Mouse (Mus musculus): ENCODE measurements around the gene Map4k2. TPM values are rescaled to one million over a fixed set of nuclear protein-coding genes. Genes with fewer than 3 reads are reported as not detected.

The Map4k2 gene
- total RNA-seq, 2 experiments from 2014 or later: 82.6 to 85.8 TPM

DNA sequence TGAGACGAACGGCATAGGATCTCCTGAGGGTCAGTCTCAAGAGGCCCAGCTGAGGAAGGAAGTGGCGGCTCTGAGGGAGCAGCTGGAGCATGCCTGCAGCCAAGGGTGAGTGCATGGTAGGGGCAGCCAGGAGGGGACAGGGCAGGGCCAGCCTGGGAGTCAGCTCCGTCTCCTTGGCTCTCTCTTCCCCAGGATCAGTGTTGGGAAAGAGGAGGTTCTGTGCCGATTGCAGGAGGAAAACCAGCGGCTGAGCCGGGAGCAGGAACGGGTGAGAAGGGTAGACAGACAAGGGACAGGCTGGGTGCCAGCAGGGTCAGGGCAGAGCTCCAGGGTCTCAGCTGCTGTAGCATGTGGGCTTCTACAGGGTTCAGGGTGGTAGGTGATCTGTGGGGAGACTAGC, 26.4 kb upstream of the Map4k2 start:
- no peak for DNase-seq (ENCODE audit: low spot score in 2 of 2)

- no peak for DNase-seq (ENCODE audit: low spot score in 2 of 2)
These were observed 25.4 kb upstream of the Map4k2 start for GRCm38 (mm10) chr19:6315573-6315972.

GRCm38 (mm10) chr19:6318145-6318544, 22.8 kb upstream of the Map4k2 start:
- DNase-seq (ENCODE audit: low spot score in 2 of 2): no peak

GRCm38 (mm10) chr19:6321358-6321757, 19.6 kb upstream of the Map4k2 start:
- DNase-seq (ENCODE audit: low spot score in 2 of 2): no peak

GRCm38 (mm10) chr19:6321786-6322621, 18.9 kb upstream of the Map4k2 start:
- DNase-seq (ENCODE audit: low spot score in 2 of 2): no peak

DNA sequence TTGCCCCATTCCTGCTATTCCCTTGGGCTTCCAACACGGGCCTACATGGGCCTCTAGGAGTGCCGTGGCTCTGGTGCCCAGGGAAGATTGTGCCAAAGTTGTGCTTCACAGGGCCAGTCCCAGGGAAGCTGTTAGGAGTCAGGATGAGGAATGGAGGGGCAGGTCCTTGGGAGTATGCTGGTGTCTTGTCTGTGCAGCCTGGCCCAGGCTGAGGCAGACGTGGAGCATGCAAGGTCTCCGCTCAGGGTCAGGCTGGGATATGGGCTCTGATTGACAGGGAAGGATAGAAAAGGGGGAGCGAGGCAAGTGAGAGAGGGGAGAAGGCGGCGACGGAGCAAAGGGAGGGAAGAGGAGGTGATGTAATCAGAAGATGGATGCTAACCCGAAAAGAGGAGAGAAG, 16.2 kb upstream of the Map4k2 start:
- no peak for DNase-seq (ENCODE audit: low spot score in 2 of 2)

DNA sequence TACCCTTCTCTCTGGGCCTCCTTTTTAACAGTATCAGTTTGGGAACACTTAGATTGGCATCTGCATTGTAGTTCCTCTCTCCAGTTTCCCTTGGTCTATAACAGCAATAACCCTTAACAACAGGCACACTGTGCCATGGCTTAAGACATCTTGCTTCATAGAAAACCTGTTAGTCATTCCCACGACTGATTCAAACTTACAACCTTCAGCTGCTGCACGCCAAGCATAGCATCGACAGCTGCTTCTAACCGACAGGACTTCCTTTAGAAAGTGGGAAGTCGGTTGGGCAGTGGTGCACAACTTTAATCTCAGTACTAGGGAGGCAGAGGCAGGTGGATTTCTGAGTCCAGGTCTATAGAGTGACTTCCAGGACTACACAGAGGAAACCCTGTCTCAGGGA, 9.8 kb upstream of the Map4k2 start:
- DNase-seq (ENCODE audit: low spot score in 2 of 2): no peak

GRCm38 (mm10) chr19:6331719-6332516, 9.0 kb upstream of the Map4k2 start:
- peak; percentile 36 to 68 for DNase-seq (ENCODE audit: low spot score in 2 of 2)

DNA sequence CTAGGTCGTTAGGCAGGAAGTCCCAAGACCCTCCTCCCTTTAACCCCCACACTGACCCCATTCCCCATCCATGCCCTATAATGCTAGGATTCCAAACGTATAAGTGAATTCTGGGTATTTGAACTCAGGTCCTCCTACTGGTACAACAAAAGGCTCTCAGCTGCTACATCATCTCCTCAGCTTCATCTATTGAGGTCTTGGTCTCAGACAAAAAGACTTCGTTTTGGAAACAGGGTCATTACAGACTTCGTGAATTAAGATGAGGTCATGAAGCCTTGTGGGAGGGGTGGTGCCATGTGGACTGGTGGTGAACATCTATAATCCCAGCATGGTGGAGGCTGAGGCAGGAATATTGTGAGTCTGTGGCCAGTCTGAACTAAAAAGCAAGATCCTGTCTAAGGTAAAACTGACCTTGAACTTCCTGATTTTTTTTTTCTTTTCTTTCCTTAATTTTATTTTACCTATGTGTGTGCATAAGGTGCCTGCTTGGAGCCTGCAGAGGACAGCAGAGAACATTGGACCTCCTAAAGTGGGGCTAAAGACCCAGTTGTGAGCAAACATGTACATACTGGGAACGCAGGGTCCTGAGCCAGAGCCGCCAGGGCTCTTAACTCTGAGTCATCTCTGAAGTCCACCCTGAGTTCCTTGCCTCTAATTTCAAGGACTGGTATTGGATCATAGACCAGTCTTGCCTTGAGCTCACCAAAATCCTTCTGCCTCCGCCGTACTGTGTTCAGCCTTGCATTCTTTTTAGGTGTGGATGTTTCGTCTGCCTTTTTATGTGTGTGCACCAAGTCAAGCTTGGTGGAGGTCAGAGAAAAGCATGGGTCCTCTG, 7.0 kb upstream of the Map4k2 start:
- no peak for DNase-seq (ENCODE audit: low spot score in 2 of 2)

DNA sequence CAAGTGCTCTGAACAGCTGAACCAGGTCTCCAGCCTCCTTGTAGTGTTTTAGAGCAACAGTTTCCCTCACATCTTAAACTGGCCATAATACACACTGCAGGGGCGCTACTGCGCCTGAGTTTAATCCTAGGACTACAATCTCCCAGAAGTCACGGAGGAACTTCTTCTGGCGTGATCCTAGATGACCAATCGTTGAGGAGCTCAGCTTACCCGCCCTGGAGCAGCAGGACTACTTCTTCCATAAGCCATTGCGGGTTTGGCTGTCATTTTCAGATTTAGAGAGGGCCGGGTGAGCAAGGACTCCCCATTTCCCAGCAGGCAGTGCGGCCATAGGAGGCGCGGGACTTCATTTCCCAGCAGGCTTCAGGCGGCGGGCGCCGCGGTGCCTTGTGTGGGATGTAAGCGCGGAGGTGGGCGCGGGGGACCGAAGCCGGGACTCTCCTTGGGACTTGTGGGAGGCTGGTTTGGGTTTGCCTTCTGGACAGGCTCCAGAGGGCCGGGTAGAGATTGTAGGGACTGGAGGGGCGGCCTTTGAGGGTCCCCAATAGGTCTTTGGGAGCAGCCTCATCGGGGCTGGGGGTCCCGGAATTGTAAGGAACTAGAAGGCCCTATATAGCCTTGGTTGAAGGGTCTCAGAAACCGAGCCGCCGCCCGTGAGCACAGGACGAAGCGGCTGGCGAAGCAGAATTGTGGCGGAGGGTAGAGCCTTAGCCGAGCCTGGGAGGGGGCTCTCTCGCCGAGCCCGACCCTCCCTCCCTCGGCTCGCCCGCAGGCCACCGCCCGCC, 6.1 kb upstream of the Map4k2 start, which contains the start of gene Men1:
Gene Men1, plus strand, starts transcription at position 307 of the 785 bp plus-strand sequence.
- DNase-seq (ENCODE audit: low spot score in 2 of 2): peak; percentile 91 to 98

- DNase-seq (ENCODE audit: low spot score in 2 of 2): no peak
These were observed 5.5 kb upstream of the Map4k2 start for GRCm38 (mm10) chr19:6335458-6335827.

- no peak for DNase-seq (ENCODE audit: low spot score in 2 of 2)
These were observed 4.0 kb upstream of the Map4k2 start for GRCm38 (mm10) chr19:6336920-6337319.

DNA sequence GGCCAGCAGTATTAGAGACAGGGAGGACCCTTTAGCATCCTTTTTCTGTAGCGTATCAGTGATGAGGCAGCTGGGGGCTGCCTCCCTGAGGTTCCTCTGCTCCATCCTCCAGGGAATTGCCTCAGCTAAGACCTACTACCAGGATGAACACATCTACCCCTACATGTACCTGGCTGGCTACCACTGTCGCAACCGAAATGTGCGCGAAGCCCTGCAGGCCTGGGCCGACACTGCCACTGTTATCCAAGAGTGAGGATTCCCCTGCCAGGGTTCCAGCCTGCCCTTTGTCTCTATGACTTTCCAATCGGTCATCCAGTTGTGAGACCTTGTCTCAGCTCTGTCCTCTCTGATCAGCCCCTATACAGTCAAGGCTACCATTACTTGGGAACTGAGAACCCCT, 2.8 kb upstream of the Map4k2 start:
- no peak for DNase-seq (ENCODE audit: low spot score in 2 of 2)

DNA sequence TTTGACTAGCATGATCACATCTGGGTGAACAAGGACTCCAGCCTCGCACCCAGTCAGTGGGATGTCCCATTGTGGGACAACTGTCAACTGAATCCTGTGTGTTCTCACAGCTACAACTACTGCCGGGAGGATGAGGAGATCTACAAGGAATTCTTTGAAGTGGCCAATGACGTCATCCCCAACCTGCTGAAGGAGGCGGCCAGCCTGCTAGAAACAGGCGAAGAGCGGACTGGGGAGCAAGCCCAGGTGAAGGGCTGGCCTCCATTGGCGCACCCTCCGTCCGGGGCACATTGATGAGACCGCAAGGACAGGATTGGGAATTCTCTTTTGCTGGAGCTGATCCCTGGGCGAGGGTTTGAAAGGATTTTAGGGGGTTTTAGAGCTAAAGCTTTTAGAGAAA, 2.2 kb upstream of the Map4k2 start:
- no peak for DNase-seq (ENCODE audit: low spot score in 2 of 2)

- no peak for DNase-seq (ENCODE audit: low spot score in 2 of 2)
These were observed 1.7 kb upstream of the Map4k2 start for GRCm38 (mm10) chr19:6339191-6339590.

DNA sequence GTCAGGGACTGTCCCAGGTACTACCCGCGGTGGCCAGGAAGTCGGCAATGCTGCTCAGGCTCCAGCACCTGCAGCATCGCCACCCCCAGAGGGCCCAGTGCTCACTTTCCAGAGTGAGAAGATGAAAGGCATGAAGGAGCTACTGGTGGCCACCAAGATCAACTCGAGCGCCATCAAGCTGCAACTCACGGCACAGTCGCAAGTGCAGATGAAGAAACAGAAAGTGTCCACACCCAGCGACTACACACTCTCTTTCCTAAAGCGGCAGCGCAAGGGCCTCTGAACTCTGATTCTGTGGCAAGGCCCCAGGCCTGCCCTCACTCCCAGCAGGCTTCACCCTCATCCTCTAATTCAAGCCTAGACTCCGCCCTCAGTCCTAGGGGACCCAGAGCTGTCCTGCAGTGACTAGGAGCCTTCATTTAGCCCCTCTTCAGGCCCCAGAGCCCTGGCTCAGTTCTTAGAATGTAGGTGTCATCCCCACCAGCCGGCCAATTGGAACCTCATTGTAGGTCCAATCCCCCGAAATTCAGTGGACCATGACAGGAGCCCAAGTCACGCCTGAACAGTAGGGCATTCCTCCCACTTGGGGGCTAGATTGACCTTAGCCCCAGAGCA, 938 bp upstream of the Map4k2 start:
- no peak for DNase-seq (ENCODE audit: low spot score in 2 of 2)

DNA sequence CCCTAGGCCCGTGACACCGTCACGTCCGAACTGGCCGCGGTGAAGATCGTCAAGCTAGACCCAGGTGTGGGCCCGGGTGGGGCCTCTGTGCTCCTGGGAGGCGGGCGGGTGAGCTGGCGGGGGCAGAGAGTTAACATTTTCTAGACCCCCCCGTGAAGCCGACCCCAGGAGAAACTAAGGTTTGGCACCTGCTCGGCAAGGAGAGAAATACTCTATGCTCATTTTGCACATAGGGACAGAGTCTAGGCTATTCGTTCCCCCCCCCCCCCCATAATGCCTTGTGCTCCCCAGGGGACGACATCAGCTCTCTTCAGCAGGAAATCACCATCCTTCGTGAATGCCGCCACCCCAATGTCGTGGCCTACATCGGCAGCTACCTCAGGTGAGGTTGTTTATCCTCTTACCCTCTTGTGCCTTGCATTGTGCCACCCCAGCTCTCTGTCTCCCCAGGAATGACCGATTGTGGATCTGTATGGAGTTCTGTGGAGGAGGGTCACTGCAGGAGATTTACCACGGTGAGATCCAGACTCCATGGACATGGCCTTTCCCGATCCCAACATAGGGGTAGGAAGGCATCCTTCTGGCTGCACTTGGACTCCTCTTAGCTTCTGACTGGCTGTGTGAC, 630 bp downstream of the Map4k2 start:
- no peak for DNase-seq (ENCODE audit: low spot score in 2 of 2)

DNA sequence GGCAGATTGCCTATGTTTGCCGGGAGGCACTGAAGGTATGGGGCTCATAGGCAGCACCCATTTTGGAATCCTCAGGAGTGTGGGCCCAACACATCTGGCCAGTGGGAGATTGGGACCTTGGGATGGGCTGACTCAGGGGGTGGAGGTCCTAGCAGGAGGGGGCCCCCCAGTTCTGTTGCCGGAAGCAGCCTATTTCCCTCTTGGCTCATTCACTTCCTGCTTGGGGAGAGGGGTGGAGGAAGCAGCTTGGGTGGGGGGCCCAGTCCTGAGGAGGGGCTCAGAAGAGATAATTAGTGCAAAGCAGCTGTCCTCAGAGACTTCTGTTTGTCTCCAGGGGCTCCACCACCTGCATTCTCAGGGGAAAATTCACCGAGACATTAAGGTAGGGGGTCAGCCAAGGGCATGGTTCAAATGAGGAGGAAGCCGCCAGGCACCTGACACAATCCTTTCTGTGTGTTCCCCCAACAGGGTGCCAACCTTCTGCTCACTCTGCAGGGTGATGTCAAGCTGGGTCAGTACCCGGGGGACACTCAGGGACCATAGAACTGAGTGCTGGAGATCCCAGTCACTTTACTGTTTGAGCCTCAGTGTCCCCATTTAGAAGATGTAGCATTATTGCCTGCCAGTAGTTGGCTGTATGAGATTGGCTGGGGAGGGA, 1.5 kb downstream of the Map4k2 start:
- no peak for DNase-seq (ENCODE audit: low spot score in 2 of 2)

All from layer of hippocampus, postnatal 14 days (tissue).